Mouse (Mus musculus) embryonic facial prominence, embryonic 10.5 days (tissue): ENCODE measurements around the gene Zdhhc19. TPM values are rescaled to one million over a fixed set of nuclear protein-coding genes. Genes with fewer than 3 reads are reported as not detected.

Experiments
- DNase-seq: peaks from one replicate; pipeline ENCODE4 v3.0.0-alpha.2; 2017; ENCODE audit warnings: low spot score
- H3K27ac ChIP-seq: fragments of 300-500 bp; sonication (generic); replicated peaks from 2 replicates; pipeline ENCODE4 v1.5.1; 2016; ENCODE audit warnings: mild to moderate bottlenecking
- H3K27me3 ChIP-seq: fragments of 300-500 bp; sonication (generic); replicated peaks from 2 replicates; pipeline ENCODE4 v1.6.1; 2016; ENCODE audit warnings: low read depth, mild to moderate bottlenecking; ENCODE audit not compliant: poor library complexity, severe bottlenecking
- H3K36me3 ChIP-seq: fragments of 300-500 bp; sonication (generic); replicated peaks from 2 replicates; pipeline ENCODE4 v1.6.1; 2016; ENCODE audit warnings: mild to moderate bottlenecking, moderate library complexity
- H3K4me1 ChIP-seq: fragments of 300-500 bp; sonication (generic); 2 replicates; pipeline ENCODE4 v1.6.1; 2016
- H3K4me3 ChIP-seq: fragments of 300-500 bp; sonication (generic); 2 replicates; pipeline ENCODE4 v1.5.1; 2016; ENCODE audit warnings: mild to moderate bottlenecking, moderate library complexity
- H3K9me3 ChIP-seq: fragments of 300-500 bp; sonication (generic); 2 replicates; pipeline ENCODE4 v1.6.1; 2016; ENCODE audit warnings: mild to moderate bottlenecking
- WGBS: fragments of 180-500 bp; shearing (Covaris S2); methylation state at CpG from one replicate; pipeline ENCODE4 v1.1.7; 2016; 5-methylcytosine and 5-hydroxymethylcytosine counted together
- polyA plus RNA-seq: library from polyadenylated mRNA; unstranded; fragments of >200 nt; fragmentation: Nextera tagmentation; extraction: Ambion mirVana; gene quantifications from 2 replicates; pipeline ENCODE4 v1.2.1, GENCODE M21; 2016

The Zdhhc19 gene
- polyA plus RNA-seq, 1 experiment from 2014 or later: not detected

GRCm38 (mm10) chr16:32522578-32523194, 26.6 kb downstream of the Zdhhc19 start:
- 88% methylated on average over 6 of the region's 6 CpGs for WGBS
- Histone ChIP-seq H3K36me3 (no peaks in the 10 kb centered on the region), H3K9me3 (no peaks in the 10 kb centered on the region), H3K4me3 (no peak overlapping the region), H3K4me1 (peaks cover 21% of the 10 kb centered on the region), H3K27ac (no peak overlapping the region), H3K27me3 (no peaks in the 10 kb centered on the region; the same call in 1 of the 2 replicates)
- no peak for DNase-seq

GRCm38 (mm10) chr16:32523462-32524243, 27.6 kb downstream of the Zdhhc19 start:
- WGBS: 75% methylated on average over 8 of the region's 8 CpGs
- no peak for DNase-seq
- Histone ChIP-seq H3K4me3 (no peak overlapping the region), H3K4me1 (peaks cover 21% of the 10 kb centered on the region), H3K36me3 (no peaks in the 10 kb centered on the region), H3K9me3 (no peaks in the 10 kb centered on the region), H3K27me3 (no peaks in the 10 kb centered on the region; the same call in 1 of the 2 replicates), H3K27ac (no peak overlapping the region)

GRCm38 (mm10) chr16:32524244-32524615, 28.2 kb downstream of the Zdhhc19 start:
- no peak overlapping the region for H3K4me3 ChIP-seq
- no peaks in the 10 kb centered on the region for H3K9me3 ChIP-seq
- H3K36me3 ChIP-seq: no peaks in the 10 kb centered on the region
- H3K4me1 ChIP-seq: peaks cover 21% of the 10 kb centered on the region
- DNase-seq: no peak
- H3K27me3 ChIP-seq: no peaks in the 10 kb centered on the region; the same call in 1 of the 2 replicates
- no peak overlapping the region; the same call in 1 of the 2 replicates for H3K27ac ChIP-seq
- WGBS: 83% methylated on average over 5 of the region's 5 CpGs

- DNase-seq: no peak
- no peak overlapping the region for H3K4me3 ChIP-seq
- no peaks in the 10 kb centered on the region for H3K9me3 ChIP-seq
- no peaks in the 10 kb centered on the region for H3K36me3 ChIP-seq
- no peaks in the 10 kb centered on the region for H3K27me3 ChIP-seq
- no peak overlapping the region for H3K27ac ChIP-seq
- 60% methylated on average over 7 of the region's 7 CpGs for WGBS
- peaks cover 13% of the 10 kb centered on the region; the same call in 1 of the 2 replicates for H3K4me1 ChIP-seq
Observed at GRCm38 (mm10) chr16:32526906-32527305, 30.8 kb downstream of the Zdhhc19 start.

GRCm38 (mm10) chr16:32532878-32533826, 37.1 kb downstream of the Zdhhc19 start:
- peak; percentile 26 for DNase-seq
- H3K4me3 ChIP-seq: no peak overlapping the region
- peak overlapping the region; percentile 72 for H3K27ac ChIP-seq
- H3K4me1 ChIP-seq: peaks cover 45% of the 10 kb centered on the region
- 44% methylated on average over 18 of the region's 18 CpGs for WGBS
- no peaks in the 10 kb centered on the region for H3K36me3 ChIP-seq
- H3K27me3 ChIP-seq: no peaks in the 10 kb centered on the region
- no peaks in the 10 kb centered on the region for H3K9me3 ChIP-seq

GRCm38 (mm10) chr16:32535157-32535751, 39.2 kb downstream of the Zdhhc19 start:
- Histone ChIP-seq H3K27me3 (no peaks in the 10 kb centered on the region), H3K9me3 (no peaks in the 10 kb centered on the region), H3K4me1 (peaks cover 58% of the 10 kb centered on the region), H3K4me3 (no peak overlapping the region), H3K27ac (peak overlapping the region; percentile 27; the same call in 1 of the 2 replicates), H3K36me3 (no peaks in the 10 kb centered on the region)
- 25% methylated on average over 5 of the region's 5 CpGs for WGBS
- peak; percentile 18 for DNase-seq

GRCm38 (mm10) chr16:32537867-32538660, 42.0 kb downstream of the Zdhhc19 start:
- DNase-seq: no peak
- H3K27me3 ChIP-seq: no peaks in the 10 kb centered on the region
- H3K4me3 ChIP-seq: no peak overlapping the region
- 45% methylated on average over 5 of the region's 5 CpGs for WGBS
- peaks cover 50% of the 10 kb centered on the region for H3K4me1 ChIP-seq
- no peaks in the 10 kb centered on the region for H3K9me3 ChIP-seq
- peak overlapping the region; percentile 75 for H3K27ac ChIP-seq
- no peaks in the 10 kb centered on the region for H3K36me3 ChIP-seq

- Histone ChIP-seq H3K36me3 (no peaks in the 10 kb centered on the region), H3K27me3 (no peaks in the 10 kb centered on the region), H3K4me1 (peaks cover 42% of the 10 kb centered on the region), H3K9me3 (no peaks in the 10 kb centered on the region), H3K4me3 (0 out of 2 replicates have a peak overlapping the region, but pooled peaks have one; percentile 8), H3K27ac (peak overlapping the region; percentile 24; the same call in 1 of the 2 replicates)
- WGBS: 28% methylated on average over 3 of the region's 3 CpGs
- peak; percentile 67 for DNase-seq
Observed at GRCm38 (mm10) chr16:32538761-32539255, 42.7 kb downstream of the Zdhhc19 start.

- Histone ChIP-seq H3K9me3 (no peaks in the 10 kb centered on the region), H3K4me1 (peaks cover 17% of the 10 kb centered on the region), H3K27ac (no peak overlapping the region), H3K36me3 (no peaks in the 10 kb centered on the region), H3K4me3 (no peak overlapping the region), H3K27me3 (no peaks in the 10 kb centered on the region)
- no peak for DNase-seq
- 88% methylated on average over 6 of the region's 6 CpGs for WGBS
Observed at GRCm38 (mm10) chr16:32541338-32542179, 45.5 kb downstream of the Zdhhc19 start.

- 83% methylated on average over 3 of the region's 3 CpGs for WGBS
Observed at GRCm38 (mm10) chr16:32543422-32543821, 47.4 kb downstream of the Zdhhc19 start.

More at GRCm38 (mm10) chr16:32543422-32543821, 47.4 kb downstream of the Zdhhc19 start:
- no peak for DNase-seq
- no peak overlapping the region for H3K4me3 ChIP-seq
- H3K9me3 ChIP-seq: no peaks in the 10 kb centered on the region
- no peaks in the 10 kb centered on the region for H3K27me3 ChIP-seq
- H3K36me3 ChIP-seq: no peaks in the 10 kb centered on the region
- H3K27ac ChIP-seq: no peak overlapping the region
- H3K4me1 ChIP-seq: peaks cover 10% of the 10 kb centered on the region
